Mouse (Mus musculus): ENCODE measurements at regions not wholly inside any gene's neighbourhood (a gene's known extent, or its start where the extent isn't known, plus 50 kb on each side); places are given as distances from the start of the nearest gene placed in this dataset.

GRCm38 (mm10) chr7:93312731-93313130, 233.1 kb downstream of the Fam181b start:
- Histone ChIP-seq H3K79me2 (ENCODE audit: control insufficient read depth, insufficient read depth, low read length, poor library complexity) (no peaks in the 10 kb centered on the region), H3K36me3 (ENCODE audit: control insufficient read depth in 1 of 2, insufficient read depth in 2 of 2, low read length in 2 of 2) (no peaks in the 10 kb centered on the region), H3K9me3 (replicated peaks; ENCODE audit: insufficient read depth, low read length) (no peaks in the 10 kb centered on the region), H3K4me1 (ENCODE audit: control insufficient read depth in 1 of 2, insufficient read depth in 2 of 2, low read length in 2 of 2) (no peaks in the 10 kb centered on the region), H3K4me3 (ENCODE audit: control insufficient read depth in 1 of 2, insufficient read depth in 1 of 2, low read depth in 2 of 2, low read length in 2 of 2) (no peak overlapping the region), H3K27ac (ENCODE audit: control insufficient read depth, low read depth, low read length) (no peak overlapping the region), H3K27me3 (ENCODE audit: control insufficient read depth in 1 of 2, insufficient read depth in 2 of 2, low read length in 2 of 2) (no peaks in the 10 kb centered on the region), H3K9ac (ENCODE audit: control insufficient read depth, low read depth, low read length, poor library complexity, severe bottlenecking) (no peak overlapping the region)
- DNase-seq (ENCODE audit: low read depth, low spot score), result no peak
- TF ChIP-seq RAD21 (IDR thresholded peaks at IDR 0.05; ENCODE audit: low read depth, low read length), result no peak
- no peak for TF ChIP-seq MAFK (IDR thresholded peaks at IDR 0.05; ENCODE audit: borderline replicate concordance, low read depth, low read length)
- no peak for TF ChIP-seq POLR2AphosphoS5 (IDR thresholded peaks at IDR 0.05; ENCODE audit: borderline replicate concordance, low read depth, low read length)
- no peak for TF ChIP-seq CTCF (IDR thresholded peaks at IDR 0.05 in 2 of 3, conservative IDR thresholded peaks at IDR 0.05 in 1 of 3; ENCODE audit: control insufficient read depth in 1 of 3, insufficient read depth in 1 of 3, low read depth in 2 of 3, low read length in 3 of 3, poor library complexity in 1 of 3, severe bottlenecking in 1 of 3)
- no peak for TF ChIP-seq POLR2A (IDR thresholded peaks at IDR 0.05; ENCODE audit: control insufficient read depth in 1 of 2, insufficient read depth in 1 of 2, low read depth in 1 of 2, low read length in 2 of 2, poor library complexity in 1 of 2)
- TF ChIP-seq MYC (IDR thresholded peaks at IDR 0.05; ENCODE audit: low read depth, low read length), result no peak

DNA sequence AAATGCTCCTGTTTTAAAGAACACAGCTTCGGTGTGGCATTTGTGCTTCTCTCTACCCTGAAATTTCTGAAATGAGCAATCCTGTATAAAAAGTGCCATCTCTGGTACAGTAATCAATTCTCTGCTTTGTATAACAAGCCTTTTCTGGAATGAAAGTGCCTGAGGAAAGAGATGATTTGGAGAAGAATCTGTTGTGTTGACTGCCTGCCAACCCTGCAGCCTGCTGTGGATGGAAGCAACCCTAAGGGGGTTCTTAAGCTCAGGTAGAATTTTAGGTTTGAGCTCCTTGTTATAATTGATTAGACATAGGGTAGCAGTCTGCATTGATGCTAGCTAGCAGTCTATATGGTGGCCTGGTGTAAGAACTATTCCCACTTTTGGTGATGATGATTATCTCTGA, 251.7 kb downstream of the Fam181b start:
- H3K9ac ChIP-seq (ENCODE audit: control insufficient read depth, low read depth, low read length, poor library complexity, severe bottlenecking), result no peak overlapping the region
- no peak overlapping the region for H3K27ac ChIP-seq (ENCODE audit: control insufficient read depth, low read depth, low read length)

GRCm38 (mm10) chr7:93332203-93332602, 252.5 kb downstream of the Fam181b start:
- Histone ChIP-seq H3K27ac (ENCODE audit: control insufficient read depth, low read depth, low read length) (no peak overlapping the region), H3K36me3 (ENCODE audit: control insufficient read depth in 1 of 2, insufficient read depth in 2 of 2, low read length in 2 of 2) (no peaks in the 10 kb centered on the region), H3K4me1 (ENCODE audit: control insufficient read depth in 1 of 2, insufficient read depth in 2 of 2, low read length in 2 of 2) (no peaks in the 10 kb centered on the region), H3K4me3 (ENCODE audit: control insufficient read depth in 1 of 2, insufficient read depth in 1 of 2, low read depth in 2 of 2, low read length in 2 of 2) (no peak overlapping the region), H3K9ac (ENCODE audit: control insufficient read depth, low read depth, low read length, poor library complexity, severe bottlenecking) (no peak overlapping the region), H3K9me3 (replicated peaks; ENCODE audit: insufficient read depth, low read length) (no peaks in the 10 kb centered on the region), H3K79me2 (ENCODE audit: control insufficient read depth, insufficient read depth, low read length, poor library complexity) (no peaks in the 10 kb centered on the region), H3K27me3 (ENCODE audit: control insufficient read depth in 1 of 2, insufficient read depth in 2 of 2, low read length in 2 of 2) (no peaks in the 10 kb centered on the region)
- no peak for DNase-seq (ENCODE audit: low read depth, low spot score)
- TF ChIP-seq CHD1 (IDR thresholded peaks at IDR 0.05; ENCODE audit: low read depth, low read length) (no peak), MAFK (IDR thresholded peaks at IDR 0.05; ENCODE audit: borderline replicate concordance, low read depth, low read length) (no peak), ZC3H11A (IDR thresholded peaks at IDR 0.05; ENCODE audit: low read depth, low read length) (no peak)

More for the DNA sequence above, 251.7 kb downstream of the Fam181b start:
- Histone ChIP-seq H3K4me3 (ENCODE audit: control insufficient read depth in 1 of 2, insufficient read depth in 1 of 2, low read depth in 2 of 2, low read length in 2 of 2) (no peak overlapping the region), H3K36me3 (ENCODE audit: control insufficient read depth in 1 of 2, insufficient read depth in 2 of 2, low read length in 2 of 2) (no peaks in the 10 kb centered on the region), H3K9me3 (replicated peaks; ENCODE audit: insufficient read depth, low read length) (no peaks in the 10 kb centered on the region), H3K79me2 (ENCODE audit: control insufficient read depth, insufficient read depth, low read length, poor library complexity) (no peaks in the 10 kb centered on the region), H3K4me1 (ENCODE audit: control insufficient read depth in 1 of 2, insufficient read depth in 2 of 2, low read length in 2 of 2) (no peaks in the 10 kb centered on the region), H3K27me3 (ENCODE audit: control insufficient read depth in 1 of 2, insufficient read depth in 2 of 2, low read length in 2 of 2) (no peaks in the 10 kb centered on the region)
- TF ChIP-seq ZC3H11A (IDR thresholded peaks at IDR 0.05; ENCODE audit: low read depth, low read length), result no peak
- no peak for DNase-seq (ENCODE audit: low read depth, low spot score)

DNA sequence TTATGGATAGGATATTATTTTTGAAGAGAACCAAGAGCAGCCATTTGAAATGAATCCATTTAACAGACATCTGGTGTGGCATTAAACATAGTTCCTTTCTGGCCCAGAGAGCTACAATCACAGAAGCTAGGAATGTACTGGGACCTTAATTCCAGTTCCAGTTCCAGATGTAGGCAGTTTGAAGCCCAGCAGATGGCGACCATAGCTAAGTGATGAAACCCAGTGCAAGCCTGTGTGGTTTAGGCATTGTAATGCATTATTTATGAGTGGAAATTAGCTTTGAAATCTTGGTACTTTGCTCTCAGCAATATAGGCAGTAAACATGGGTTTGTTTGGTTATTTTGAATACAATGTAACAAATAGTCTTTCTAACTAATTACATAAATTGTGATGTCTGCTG, 256.8 kb downstream of the Fam181b start:
- Histone ChIP-seq H3K9ac (ENCODE audit: control insufficient read depth, low read depth, low read length, poor library complexity, severe bottlenecking) (no peak overlapping the region), H3K9me3 (replicated peaks; ENCODE audit: insufficient read depth, low read length) (no peaks in the 10 kb centered on the region), H3K27me3 (ENCODE audit: control insufficient read depth in 1 of 2, insufficient read depth in 2 of 2, low read length in 2 of 2) (no peaks in the 10 kb centered on the region), H3K4me1 (ENCODE audit: control insufficient read depth in 1 of 2, insufficient read depth in 2 of 2, low read length in 2 of 2) (no peaks in the 10 kb centered on the region), H3K79me2 (ENCODE audit: control insufficient read depth, insufficient read depth, low read length, poor library complexity) (no peaks in the 10 kb centered on the region), H3K27ac (ENCODE audit: control insufficient read depth, low read depth, low read length) (no peak overlapping the region), H3K36me3 (ENCODE audit: control insufficient read depth in 1 of 2, insufficient read depth in 2 of 2, low read length in 2 of 2) (no peaks in the 10 kb centered on the region), H3K4me3 (ENCODE audit: control insufficient read depth in 1 of 2, insufficient read depth in 1 of 2, low read depth in 2 of 2, low read length in 2 of 2) (no peak overlapping the region)
- no peak for DNase-seq (ENCODE audit: low read depth, low spot score)
- TF ChIP-seq E2F4 (IDR thresholded peaks at IDR 0.05; ENCODE audit: borderline replicate concordance, low read depth, low read length) (no peak), HCFC1 (IDR thresholded peaks at IDR 0.05; ENCODE audit: low read depth, low read length) (no peak), RAD21 (IDR thresholded peaks at IDR 0.05; ENCODE audit: low read depth, low read length) (peak; percentile 1; the same call in 1 of the 2 replicates), CHD1 (IDR thresholded peaks at IDR 0.05; ENCODE audit: low read depth, low read length) (no peak)
